Mouse (Mus musculus) stomach, embryonic 14.5 days (tissue): ENCODE results near the gene Atp6v1g1. TPM values are rescaled to one million over a fixed set of nuclear protein-coding genes. Genes with fewer than 3 reads are reported as not detected.

ENCODE experiments used
- ATAC-seq: fragments of 200-750 bp; cut with Nextera tagmentation; 2 replicates; pipeline ENCODE4 v1.8.0; 2017; ENCODE audit warnings: low read depth, moderate TSS enrichment; ENCODE audit not compliant: insufficient number of reproducible peaks, insufficient read depth, low FRiP score
- H3K27ac ChIP-seq: fragments of 300-500 bp; sonication (generic); 2 replicates; pipeline ENCODE4 v1.5.1; 2014; ENCODE audit warnings: mild to moderate bottlenecking, low read length, moderate library complexity, mixed read lengths
- H3K27me3 ChIP-seq: fragments of 300-500 bp; sonication (generic); 2 replicates; pipeline ENCODE4 v1.6.1; 2014; ENCODE audit warnings: low read length, control low read depth, mixed read lengths; ENCODE audit not compliant: control insufficient read depth, insufficient read depth
- H3K36me3 ChIP-seq: fragments of 300-500 bp; sonication (generic); 2 replicates; pipeline ENCODE4 v1.6.1; 2014; ENCODE audit warnings: mild to moderate bottlenecking, control low read depth, low read length, moderate library complexity, mixed read lengths; ENCODE audit not compliant: control insufficient read depth, insufficient read depth
- H3K4me1 ChIP-seq: fragments of 300-500 bp; sonication (generic); 2 replicates; pipeline ENCODE4 v1.6.1; 2014; ENCODE audit warnings: low read length, control low read depth, mixed read lengths; ENCODE audit not compliant: control insufficient read depth, insufficient read depth
- H3K4me2 ChIP-seq: fragments of 300-500 bp; sonication (generic); replicated peaks from 2 replicates; pipeline ENCODE4 v1.6.1; 2014; ENCODE audit warnings: low read depth, low read length, control low read depth
- H3K4me3 ChIP-seq: fragments of 300-500 bp; sonication (generic); 2 replicates; pipeline ENCODE4 v1.5.1; 2014; ENCODE audit warnings: low read depth, low read length, control low read depth
- H3K9ac ChIP-seq: fragments of 300-500 bp; sonication (generic); replicated peaks from 2 replicates; pipeline ENCODE4 v1.6.1; 2014; ENCODE audit warnings: low read depth, mild to moderate bottlenecking, control low read depth, low read length, moderate library complexity, mixed read lengths
- H3K9me3 ChIP-seq: fragments of 300-500 bp; sonication (generic); 2 replicates; pipeline ENCODE4 v1.6.1; 2016; ENCODE audit warnings: low read depth, low read length, control low read depth; ENCODE audit not compliant: control insufficient read depth
- WGBS: fragments of 180-500 bp; shearing (Covaris S2); extraction: QIAGEN DNeasy Blood & Tissue Kit; methylation state at CpG from one replicate; pipeline ENCODE4 v1.1.7; 2014; 5-methylcytosine and 5-hydroxymethylcytosine counted together
- polyA plus RNA-seq: library from polyadenylated mRNA; unstranded; fragments of >200 nt; fragmentation: Nextera tagmentation; extraction: Ambion mirVana; gene quantifications from 2 replicates; pipeline ENCODE4 v1.2.1, GENCODE M21; 2014

The Atp6v1g1 gene
- polyA plus RNA-seq, 1 experiment from 2014 or later = 268 TPM

GRCm38 (mm10) chr4:63580078-63580477 is 35.5 kb downstream of the Atp6v1g1 start:
- Histone ChIP-seq H3K27ac (no peak overlapping the region), H3K9ac (no peak overlapping the region), H3K9me3 (no peaks in the 10 kb centered on the region; the same call in 1 of the 2 replicates), H3K36me3 (no peaks in the 10 kb centered on the region), H3K27me3 (no peaks in the 10 kb centered on the region), H3K4me2 (no peak overlapping the region), H3K4me3 (no peak overlapping the region), H3K4me1 (no peaks in the 10 kb centered on the region)
- WGBS = 43% methylated on average over 6 of the region's 6 CpGs
- ATAC-seq = no peak

- ATAC-seq = no peak
- no peak overlapping the region for H3K9ac ChIP-seq
- 72% methylated on average over 5 of the region's 5 CpGs for WGBS
- H3K27ac ChIP-seq = no peak overlapping the region
- H3K36me3 ChIP-seq = no peaks in the 10 kb centered on the region
- H3K9me3 ChIP-seq = no peaks in the 10 kb centered on the region; the same call in 1 of the 2 replicates
- H3K4me1 ChIP-seq = no peaks in the 10 kb centered on the region
- H3K4me2 ChIP-seq = no peak overlapping the region
- H3K4me3 ChIP-seq = no peak overlapping the region
- no peaks in the 10 kb centered on the region for H3K27me3 ChIP-seq
Measured at GRCm38 (mm10) chr4:63582580-63582979, 38.0 kb downstream of the Atp6v1g1 start.

- ATAC-seq = no peak
- Histone ChIP-seq H3K4me3 (no peak overlapping the region), H3K4me2 (no peak overlapping the region), H3K27me3 (no peaks in the 10 kb centered on the region), H3K9ac (no peak overlapping the region), H3K27ac (no peak overlapping the region), H3K36me3 (no peaks in the 10 kb centered on the region), H3K9me3 (no peaks in the 10 kb centered on the region), H3K4me1 (no peaks in the 10 kb centered on the region)
- WGBS = 87% methylated on average over 10 of the region's 10 CpGs
Measured at GRCm38 (mm10) chr4:63585216-63585615, 40.6 kb downstream of the Atp6v1g1 start.

- Histone ChIP-seq H3K9me3 (no peaks in the 10 kb centered on the region), H3K4me2 (no peak overlapping the region), H3K9ac (no peak overlapping the region), H3K4me3 (no peak overlapping the region), H3K4me1 (no peaks in the 10 kb centered on the region), H3K36me3 (no peaks in the 10 kb centered on the region), H3K27me3 (no peaks in the 10 kb centered on the region), H3K27ac (no peak overlapping the region)
- no peak for ATAC-seq
- 81% methylated on average over 2 of the region's 2 CpGs for WGBS
Measured at GRCm38 (mm10) chr4:63586240-63586639, 41.7 kb downstream of the Atp6v1g1 start.

- H3K4me2 ChIP-seq = no peak overlapping the region
- ATAC-seq = no peak
- H3K9ac ChIP-seq = no peak overlapping the region
- no peaks in the 10 kb centered on the region for H3K36me3 ChIP-seq
- H3K4me3 ChIP-seq = no peak overlapping the region
- H3K27ac ChIP-seq = no peak overlapping the region
- WGBS = 88% methylated on average over 7 of the region's 7 CpGs
- 0 out of 2 replicates have a peak, but pooled peaks cover 7% of the 10 kb centered on the region for H3K4me1 ChIP-seq
- H3K9me3 ChIP-seq = no peaks in the 10 kb centered on the region
- no peaks in the 10 kb centered on the region for H3K27me3 ChIP-seq
Measured at GRCm38 (mm10) chr4:63589987-63590386, 45.4 kb downstream of the Atp6v1g1 start.

- ATAC-seq = no peak
- H3K4me2 ChIP-seq = no peak overlapping the region
- H3K36me3 ChIP-seq = no peaks in the 10 kb centered on the region
- H3K9me3 ChIP-seq = no peaks in the 10 kb centered on the region
- no peak overlapping the region for H3K4me3 ChIP-seq
- WGBS = 84% methylated on average over 4 of the region's 4 CpGs
- H3K27ac ChIP-seq = no peak overlapping the region
- H3K27me3 ChIP-seq = no peaks in the 10 kb centered on the region
- 0 out of 2 replicates have a peak, but pooled peaks cover 11% of the 10 kb centered on the region for H3K4me1 ChIP-seq
- H3K9ac ChIP-seq = no peak overlapping the region
Measured at GRCm38 (mm10) chr4:63590538-63590937, 46.0 kb downstream of the Atp6v1g1 start.

- H3K36me3 ChIP-seq = no peaks in the 10 kb centered on the region
- no peaks in the 10 kb centered on the region for H3K9me3 ChIP-seq
- WGBS = 46% methylated on average over 5 of the region's 5 CpGs
- ATAC-seq = no peak
- no peak overlapping the region for H3K9ac ChIP-seq
- no peaks in the 10 kb centered on the region for H3K27me3 ChIP-seq
- H3K4me2 ChIP-seq = no peak overlapping the region
- H3K27ac ChIP-seq = no peak overlapping the region
- no peak overlapping the region for H3K4me3 ChIP-seq
- 0 out of 2 replicates have a peak, but pooled peaks cover 11% of the 10 kb centered on the region for H3K4me1 ChIP-seq
Measured at GRCm38 (mm10) chr4:63594459-63595110, 50.0 kb downstream of the Atp6v1g1 start.

GRCm38 (mm10) chr4:63595259-63595658 is 50.7 kb downstream of the Atp6v1g1 start:
- Histone ChIP-seq H3K4me3 (no peak overlapping the region), H3K4me2 (no peak overlapping the region), H3K9me3 (no peaks in the 10 kb centered on the region), H3K36me3 (no peaks in the 10 kb centered on the region), H3K27me3 (no peaks in the 10 kb centered on the region), H3K27ac (no peak overlapping the region), H3K4me1 (0 out of 2 replicates have a peak, but pooled peaks cover 11% of the 10 kb centered on the region), H3K9ac (no peak overlapping the region)
- ATAC-seq = 0 out of 2 replicates have a peak, but pooled peaks have one; percentile 44
- 43% methylated on average over 10 of the region's 10 CpGs for WGBS

- Histone ChIP-seq H3K4me1 (0 out of 2 replicates have a peak, but pooled peaks cover 11% of the 10 kb centered on the region), H3K36me3 (no peaks in the 10 kb centered on the region), H3K9me3 (no peaks in the 10 kb centered on the region), H3K4me3 (no peak overlapping the region), H3K27me3 (no peaks in the 10 kb centered on the region), H3K9ac (no peak overlapping the region), H3K4me2 (no peak overlapping the region), H3K27ac (no peak overlapping the region)
- 93% methylated on average over 4 of the region's 4 CpGs for WGBS
- no peak for ATAC-seq
Measured at GRCm38 (mm10) chr4:63596010-63596409, 51.4 kb downstream of the Atp6v1g1 start.
